Mouse (Mus musculus) brain, adult 2 months (tissue): Measurements from ENCODE around the gene Sez6l.

Experiments
- DNase-seq: peaks from one replicate; pipeline ENCODE4 v3.0.0; 2011; ENCODE audit warnings: low read depth, low spot score

The Sez6l gene

DNA sequence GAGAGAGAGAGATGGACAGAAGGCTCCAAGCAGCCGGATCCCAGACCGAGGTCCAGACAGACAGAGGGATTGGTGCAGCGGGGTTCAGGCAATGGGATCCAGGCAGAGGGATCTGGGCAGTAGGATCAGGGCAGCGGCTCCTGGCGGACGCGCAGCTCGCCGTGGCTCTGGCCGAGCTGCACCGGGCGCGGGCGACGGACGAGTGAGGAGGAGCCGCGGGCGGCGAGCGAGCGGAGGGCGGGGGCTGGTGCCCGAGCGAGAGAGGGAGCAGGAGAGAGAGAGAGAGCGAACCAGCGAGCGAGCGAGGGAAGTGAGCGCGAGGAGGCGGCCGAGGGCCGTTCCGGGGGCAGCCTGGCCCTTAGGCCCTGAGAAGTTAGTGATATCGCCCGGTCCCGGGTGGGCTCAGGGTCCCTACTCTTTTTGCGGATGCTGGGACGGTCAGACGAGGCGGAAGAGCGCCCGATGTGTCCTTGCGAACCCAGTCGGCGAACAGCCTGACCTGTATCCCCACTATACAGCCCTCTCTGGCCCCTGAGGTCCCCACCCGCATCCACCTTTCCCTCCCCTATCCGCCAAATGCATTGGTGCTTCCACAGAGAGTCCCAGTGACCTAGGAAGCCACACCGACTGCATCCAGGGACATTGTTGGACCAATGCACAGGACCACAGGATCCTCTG is at the start of gene Sez6l:
Sez6l (minus strand) TSS at position 193 of the 678 bp plus-strand sequence.
- peak; percentile 95 for DNase-seq

DNA sequence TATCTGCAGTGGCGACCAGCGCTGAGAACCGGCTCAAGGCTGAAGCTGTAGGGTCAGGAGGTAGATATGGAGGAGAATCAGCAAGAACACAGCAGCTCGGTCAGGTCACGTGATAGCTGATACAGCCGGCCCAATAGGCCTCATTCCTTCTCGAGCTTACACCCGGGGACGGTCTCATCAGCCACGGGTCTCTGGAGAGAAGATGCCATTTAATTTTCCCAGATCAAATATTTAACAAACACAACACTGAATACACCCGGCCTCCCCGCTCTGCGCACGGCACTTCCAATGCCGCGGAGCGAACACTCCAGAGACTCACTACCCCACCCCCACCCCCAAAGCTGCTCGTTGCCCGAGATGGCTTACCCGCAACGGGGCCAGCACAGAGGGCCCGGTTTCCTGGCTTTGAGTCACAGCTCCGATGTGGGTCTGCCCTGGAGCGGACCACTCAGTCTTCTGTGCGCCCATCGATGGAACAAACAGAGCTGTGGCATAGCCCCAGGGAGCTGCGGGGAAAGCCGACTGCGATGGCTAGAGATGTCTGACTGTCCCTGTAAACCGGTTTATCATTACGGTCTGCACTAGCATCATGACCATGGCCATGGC is 48.7 kb upstream of the Sez6l start:
- no peak for DNase-seq

DNA sequence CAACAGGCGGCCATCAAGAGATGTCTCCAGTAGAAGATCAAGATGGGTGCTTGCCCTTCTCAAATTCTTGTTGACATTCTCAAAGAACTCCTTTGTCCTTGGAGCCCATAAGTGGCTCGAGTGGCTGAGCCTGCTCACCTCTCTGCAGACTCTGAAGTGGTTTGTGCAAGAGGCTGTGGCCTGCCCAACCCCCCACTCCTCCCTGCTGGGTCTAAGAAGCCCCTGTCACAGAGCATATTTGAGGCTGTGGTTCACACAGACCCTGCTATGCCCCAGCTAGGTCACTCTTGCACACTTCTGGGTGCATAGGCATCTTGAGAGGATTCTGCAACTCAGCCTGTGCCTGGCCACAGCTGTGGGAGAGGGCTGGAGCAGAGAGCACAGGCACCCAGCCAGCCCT is 46.0 kb upstream of the Sez6l start:
- no peak for DNase-seq

DNA sequence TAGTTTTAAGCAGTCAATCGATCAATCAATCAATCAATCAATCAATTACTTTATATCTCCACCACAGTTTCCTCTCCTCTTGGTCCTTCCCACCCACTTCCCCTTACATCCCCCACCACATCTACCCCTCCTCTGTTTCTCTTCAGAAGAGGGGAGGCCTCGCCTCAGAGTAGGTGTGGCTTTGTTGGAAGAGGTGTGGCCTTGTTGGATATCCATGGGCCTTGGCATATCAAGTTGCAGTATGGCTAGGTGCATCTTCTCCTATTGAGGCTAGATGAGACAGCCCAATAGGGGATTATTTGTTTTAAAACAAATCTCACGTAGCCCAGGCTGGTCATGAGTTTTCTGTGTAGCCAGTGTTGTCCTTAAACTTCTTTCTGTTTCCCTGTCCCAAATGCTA is 43.3 kb upstream of the Sez6l start:
- no peak for DNase-seq

DNA sequence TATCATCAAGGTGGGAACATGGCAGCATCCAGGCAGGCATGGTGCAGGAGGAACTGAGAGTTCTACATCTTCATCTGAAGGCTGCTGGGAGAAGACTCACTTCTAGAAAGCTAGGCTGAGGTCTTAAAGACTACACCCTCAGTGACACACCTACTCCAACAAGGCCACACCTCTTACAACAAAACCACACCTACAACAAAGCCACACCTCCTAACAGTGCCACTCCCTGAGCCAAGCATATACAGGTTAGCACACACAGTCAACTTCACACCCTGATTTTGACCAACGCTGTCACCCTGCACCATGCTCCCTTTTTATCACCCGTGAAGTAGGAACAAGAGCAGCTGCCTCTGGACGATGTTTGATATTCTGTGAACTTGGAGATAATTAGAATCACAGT is 42.4 kb upstream of the Sez6l start:
- no peak for DNase-seq

DNA sequence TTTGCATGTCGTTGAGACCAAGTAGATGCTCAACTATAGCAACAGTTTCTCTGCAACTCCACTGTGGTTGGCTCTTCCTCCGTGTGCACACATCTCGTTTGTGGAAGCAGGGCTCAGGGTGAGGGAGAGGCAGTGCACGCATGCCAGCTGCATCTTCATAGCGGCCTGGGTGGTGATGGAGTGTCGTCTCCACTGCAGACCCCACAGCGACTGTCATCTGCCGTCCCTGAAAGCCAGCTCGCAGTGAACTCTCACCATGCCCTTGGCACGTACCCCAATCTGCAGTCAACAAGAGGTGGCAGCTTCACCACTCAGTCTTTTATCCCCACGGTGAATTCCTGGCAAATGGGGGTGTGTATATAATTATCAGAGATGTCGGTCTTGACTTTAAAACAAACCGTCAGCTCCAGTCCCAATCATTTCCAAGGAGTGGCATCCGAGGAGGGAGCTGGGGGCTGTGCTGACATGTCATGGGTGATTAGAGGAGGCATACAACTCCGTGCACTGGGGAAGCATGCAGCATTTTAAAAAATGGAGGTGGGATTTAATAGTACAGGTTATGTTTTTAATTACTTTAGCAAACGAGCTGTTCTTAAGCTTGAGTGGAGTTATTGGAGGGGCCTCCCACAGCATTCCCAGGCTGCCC is 40.7 kb upstream of the Sez6l start:
- no peak for DNase-seq

DNA sequence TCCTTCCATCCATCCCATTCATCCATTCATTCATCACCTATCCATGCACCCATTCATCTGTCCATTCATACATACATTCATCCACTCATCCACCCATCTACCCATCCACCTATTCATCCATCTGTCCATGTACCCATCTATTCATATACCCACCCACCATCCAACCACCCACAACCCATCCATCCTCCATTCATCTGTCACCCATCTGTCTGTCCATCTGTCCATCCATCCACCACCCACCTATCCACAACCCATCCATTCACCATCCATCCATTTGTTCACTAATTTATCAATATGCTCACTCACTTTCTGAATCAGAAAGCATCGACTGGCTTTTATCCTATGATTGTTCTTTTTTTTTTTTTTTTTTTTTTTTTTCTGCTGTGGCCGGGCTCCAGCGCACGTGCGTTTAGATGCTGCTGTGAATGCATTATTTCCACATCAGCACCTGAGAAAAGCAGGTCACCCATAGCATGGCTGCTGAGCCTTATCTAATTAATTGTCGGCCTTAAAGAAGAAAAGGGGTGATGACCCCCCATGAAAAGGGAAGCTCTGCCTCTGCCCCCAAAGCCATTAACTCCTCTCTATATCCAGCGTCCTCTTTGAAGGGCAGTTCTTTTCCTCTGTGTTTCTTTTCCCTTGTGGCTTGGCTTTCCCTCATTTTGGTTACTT is 39.1 kb upstream of the Sez6l start:
- peak; percentile 43 for DNase-seq

DNA sequence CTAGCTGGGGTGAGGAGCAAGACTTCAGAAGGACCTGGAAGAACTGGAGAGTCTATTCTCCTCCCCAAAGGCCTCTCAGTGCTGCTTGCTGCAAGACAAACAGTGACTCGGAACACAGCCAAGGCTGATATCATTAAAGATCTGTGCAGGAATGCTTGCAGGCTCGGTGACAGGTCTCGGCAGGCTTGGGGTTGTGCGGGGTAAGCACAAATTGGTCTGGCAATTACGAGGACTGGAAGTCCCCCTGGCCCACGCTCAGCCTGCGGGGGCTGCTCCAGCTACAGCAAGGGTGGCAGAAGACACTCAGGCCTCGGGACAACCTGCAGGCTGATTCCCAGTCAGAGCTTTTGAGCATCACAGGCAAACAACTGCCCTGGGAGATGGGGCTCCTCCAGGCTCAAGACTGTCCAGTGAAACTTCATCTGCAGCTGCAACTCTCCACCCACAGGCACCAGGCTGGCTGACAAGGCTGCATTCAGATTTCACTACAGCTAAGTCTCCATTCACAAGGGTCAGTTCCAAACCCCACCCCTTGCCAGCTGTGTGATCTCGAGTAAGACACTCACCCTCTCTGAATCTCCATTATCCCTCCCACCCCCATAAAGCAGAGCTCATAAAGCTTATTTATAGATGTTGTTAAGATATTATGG is 31.0 kb upstream of the Sez6l start:
- DNase-seq, result peak; percentile 82

DNA sequence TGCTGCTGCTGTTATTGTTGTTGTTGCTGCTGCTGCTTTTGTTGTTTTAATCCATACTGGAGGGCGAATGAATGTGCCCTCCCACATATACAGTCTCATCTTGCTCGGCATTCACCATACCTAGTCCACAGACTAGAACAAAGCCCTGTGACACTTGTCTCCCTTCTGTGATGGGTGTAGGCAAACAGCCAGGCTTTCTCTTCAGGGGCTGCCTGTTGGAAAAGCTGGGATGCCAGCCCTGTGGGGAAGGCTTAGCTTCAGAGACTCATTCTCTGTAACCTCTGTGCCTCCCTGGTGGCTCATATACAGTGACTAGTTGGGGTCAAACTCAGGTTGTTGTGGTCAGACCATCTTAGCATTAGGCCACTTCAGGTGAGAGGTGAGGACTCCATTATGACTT is 30.1 kb upstream of the Sez6l start:
- no peak for DNase-seq

DNA sequence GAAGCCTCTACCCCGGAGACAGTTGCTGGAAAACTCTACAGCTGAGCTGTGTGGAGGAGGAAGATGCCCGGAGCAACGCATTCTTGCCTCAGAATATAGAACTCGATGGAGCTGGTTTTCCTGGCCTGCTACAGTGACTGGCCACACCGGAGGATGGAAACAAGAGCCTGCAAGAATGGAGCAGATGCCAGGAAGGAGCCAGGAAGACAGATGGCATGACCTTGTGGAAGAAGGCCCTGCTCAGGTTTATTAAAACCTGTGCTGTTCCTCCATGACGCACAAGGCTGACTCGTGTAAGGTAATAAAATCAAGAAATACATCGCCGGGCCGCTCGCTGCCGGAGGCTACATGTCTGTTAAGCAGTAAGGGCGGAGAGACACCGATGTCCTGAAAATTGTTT is 28.4 kb upstream of the Sez6l start:
- DNase-seq, result peak; percentile 60

DNA sequence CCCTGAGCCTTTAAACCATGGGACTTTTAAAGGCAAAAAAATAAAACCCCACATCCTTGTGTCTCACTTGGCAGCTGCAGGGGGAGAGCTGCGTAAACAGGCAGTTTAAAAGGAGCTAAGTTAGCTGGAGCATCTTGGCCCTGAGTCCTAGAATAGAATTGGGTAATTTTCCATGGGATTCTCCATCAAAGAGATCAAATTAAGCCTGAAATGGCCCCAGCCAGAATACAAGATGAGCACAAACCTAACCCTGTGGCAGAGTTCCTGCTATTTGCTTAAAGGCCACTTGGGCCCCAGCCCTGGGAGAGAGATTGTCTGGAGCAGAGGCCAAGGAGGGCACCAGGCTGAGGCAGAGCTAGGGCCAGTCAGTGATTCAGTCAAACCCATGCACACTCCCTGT is 27.3 kb upstream of the Sez6l start:
- peak; percentile 63 for DNase-seq

DNA sequence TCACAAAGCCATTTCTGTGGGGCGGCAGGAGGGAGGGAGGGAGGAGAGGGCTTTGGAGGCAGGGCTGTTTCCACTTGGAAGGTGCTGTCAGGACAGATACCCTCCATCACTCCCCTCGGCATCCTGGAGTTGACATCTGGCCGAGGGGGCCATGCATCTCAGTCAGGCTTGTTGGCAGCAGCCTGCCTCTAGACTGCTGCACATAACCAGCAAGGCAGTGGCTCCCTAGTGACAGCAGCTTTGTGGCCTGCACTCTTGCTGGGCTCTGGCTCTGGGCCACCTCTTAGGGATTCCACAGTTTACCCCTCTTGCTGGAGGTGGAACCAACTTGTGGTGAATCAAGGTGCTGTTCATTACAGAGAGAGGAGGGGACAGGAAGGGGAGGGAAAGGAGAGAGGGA is 26.6 kb upstream of the Sez6l start:
- DNase-seq, result no peak

DNA sequence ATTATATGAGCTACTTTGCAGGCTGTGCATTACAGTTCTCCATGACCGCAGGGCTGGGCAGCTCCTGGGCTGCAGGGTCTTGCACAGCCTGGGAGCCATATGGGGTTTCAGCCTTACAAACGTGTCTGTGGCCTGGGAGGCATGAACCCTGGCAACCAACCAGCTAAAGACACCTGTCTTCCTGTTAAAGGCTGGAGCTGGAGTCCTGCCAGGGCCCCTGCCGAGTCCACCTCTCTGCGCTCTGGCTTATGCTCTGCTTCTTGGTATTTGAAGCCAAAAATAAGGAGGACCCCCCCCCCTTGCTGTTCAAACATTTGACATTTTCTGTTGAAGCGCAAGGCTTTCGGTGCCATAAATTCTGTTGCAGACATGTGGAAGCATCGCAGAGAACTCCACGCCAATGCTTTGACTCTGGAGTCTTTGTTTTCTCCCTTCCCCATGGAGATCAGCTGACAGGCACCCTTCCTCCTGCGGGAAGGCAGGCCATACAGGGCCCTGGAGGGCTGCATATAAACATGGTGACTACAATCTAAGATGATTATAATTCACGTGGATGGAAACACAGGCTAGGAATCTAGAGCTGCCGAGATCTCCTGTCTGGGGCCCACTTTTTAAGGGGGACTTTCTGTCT is 23.4 kb upstream of the Sez6l start:
- DNase-seq, result peak; percentile 97

DNA sequence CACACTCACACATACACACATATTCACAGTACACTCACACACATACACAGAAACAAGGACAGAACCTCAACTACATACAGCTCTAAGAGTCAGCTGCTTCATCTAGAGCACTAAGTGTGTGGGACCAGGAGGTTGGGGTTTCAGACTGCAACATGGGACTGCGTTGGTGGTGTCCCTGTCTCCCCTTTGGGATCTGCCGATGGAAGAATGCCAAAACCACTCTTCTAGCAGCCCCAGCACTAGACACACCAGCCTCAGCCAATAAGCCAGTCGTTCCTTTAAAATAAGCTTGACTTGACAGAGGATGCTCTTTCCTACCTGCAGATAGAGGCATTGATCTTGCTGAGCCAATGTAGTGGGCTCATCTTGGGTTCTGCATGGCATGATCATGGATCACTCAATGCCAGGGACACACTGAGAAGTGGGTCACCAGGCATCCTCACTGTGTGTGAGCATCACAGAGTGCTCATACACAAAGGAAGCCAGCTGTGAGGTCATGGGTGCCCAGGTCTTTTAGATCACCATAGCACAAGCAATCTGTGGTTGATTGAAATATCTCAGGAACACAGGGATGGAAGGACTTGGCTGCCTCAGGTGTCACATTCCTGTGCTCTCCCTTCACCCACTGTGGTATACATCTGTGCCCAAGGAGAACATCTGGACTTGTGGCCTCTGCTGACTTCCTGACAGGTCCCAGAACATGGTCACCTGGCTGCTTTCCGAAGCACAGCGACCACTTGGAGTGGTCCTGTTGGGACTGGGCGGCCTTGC is 22.7 kb upstream of the Sez6l start:
- DNase-seq, result peak; percentile 30

DNA sequence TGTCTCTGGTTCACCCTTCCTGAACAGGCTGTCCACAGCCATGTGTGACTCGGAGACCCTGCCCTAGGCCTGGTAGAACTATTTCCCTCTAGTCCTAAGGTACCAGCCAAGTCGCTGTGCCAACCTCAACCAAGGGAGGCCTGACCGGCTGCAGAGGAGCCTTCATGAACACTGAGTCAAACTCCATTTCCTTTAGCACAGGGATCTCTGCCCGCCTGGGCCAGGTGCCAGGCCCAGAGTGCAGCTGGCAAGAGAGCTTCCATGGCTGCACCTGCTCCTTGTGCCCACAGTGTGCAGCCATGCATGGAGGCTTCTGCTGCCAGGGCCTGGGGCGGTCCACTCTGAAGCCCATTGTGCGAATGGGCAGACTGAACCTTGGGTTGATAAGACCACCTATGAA is 20.9 kb upstream of the Sez6l start:
- peak; percentile 97 for DNase-seq

DNA sequence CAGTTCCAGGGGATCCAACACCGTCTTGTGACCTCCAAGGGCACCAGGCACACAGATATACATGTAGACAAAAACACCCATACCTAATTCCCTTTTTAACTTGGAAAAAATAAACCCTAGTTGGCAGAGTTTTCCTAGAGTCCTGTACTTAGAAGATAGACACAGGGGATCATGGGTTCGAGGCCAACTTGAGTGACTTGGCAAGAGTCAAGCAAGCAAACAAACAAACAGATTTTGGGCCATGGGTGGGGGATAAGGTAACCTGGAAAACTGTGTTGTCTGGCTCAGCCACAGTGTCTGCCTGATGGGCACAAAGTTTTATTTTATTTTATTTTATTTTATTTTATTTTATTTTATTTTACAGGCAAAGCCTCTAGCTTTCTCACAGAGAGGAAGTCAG is 20.3 kb upstream of the Sez6l start:
- DNase-seq, result no peak

DNA sequence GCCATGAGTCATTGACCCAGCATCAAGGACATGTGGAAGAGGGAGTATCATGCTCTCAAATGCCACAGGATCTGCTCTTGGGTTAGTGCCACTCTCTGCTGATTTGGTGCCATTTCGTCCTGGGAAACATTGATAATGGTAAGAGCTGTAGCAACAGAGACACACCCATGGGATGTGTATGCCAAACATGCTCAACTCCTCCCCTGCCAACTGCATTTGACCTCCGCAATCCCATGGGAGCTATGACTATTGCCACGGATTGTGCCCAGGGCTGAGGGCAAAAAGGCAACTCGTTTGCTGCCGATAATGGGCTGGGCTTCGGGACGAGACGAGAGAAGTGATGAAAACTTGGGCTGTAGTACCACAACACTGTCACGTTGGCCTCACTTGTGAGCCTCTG is 19.7 kb upstream of the Sez6l start:
- no peak for DNase-seq

DNA sequence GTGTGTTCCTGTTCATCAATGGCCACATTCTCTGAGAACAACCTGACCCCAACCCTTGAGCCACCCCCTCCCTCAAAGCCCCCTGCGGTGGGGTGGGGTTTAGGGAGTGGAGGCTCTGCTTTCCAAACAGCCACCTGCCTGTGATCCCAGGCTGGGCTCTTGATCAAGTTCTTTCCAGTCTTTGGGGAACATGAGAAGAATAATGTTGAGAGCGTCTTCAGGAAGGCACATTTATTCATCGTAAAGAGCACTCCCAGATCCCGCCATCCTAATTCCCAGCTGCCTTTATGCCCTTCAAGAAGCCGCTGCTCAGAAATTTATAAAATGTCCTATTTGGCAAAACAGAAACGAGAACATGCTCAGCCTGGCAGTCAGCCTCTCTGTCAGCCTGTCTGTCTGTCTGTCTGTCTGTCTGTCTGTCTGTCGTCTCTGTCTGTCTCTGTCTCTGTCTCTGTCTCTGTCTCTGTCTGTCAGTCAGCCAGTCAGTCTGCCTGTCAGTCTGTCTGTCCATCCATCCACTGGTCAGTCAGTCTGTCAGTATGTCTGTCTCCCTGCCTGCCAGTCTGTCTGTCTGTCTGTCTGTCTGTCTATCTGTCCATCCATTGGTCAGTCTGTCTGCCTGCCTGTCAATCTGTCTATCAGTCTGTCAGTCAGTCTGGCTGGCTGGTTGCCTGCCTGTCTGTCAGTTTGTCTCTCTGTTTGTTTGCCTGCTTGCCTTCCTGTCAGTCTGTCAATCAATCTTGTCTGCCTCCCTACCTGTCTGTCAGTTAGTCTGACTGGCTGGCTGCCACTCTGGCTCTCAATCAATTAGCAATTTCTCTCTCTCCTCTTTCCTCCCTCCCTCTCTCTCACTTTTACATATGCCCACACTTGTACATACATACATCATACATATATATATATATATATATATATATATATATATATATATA is 19.0 kb upstream of the Sez6l start:
- peak; percentile 22 for DNase-seq

DNA sequence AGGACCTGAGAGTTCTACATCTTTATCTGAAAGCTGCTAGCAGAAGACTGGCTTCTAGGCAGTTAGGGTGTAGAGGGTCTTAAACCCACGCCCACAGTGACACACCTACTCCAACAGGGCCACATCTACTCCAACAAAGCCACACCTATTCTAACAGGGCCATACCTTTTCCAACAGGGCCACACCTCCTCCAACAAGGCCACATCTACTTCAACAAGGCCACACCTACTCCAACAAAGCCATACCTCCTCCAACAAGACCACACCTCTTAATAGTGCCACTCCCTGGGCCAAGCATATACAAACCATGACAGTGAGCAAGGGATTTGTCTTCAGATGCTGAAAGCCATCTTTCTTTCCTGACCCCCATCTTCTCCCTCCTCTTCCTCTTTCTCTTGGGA is 14.7 kb upstream of the Sez6l start:
- DNase-seq, result no peak

DNA sequence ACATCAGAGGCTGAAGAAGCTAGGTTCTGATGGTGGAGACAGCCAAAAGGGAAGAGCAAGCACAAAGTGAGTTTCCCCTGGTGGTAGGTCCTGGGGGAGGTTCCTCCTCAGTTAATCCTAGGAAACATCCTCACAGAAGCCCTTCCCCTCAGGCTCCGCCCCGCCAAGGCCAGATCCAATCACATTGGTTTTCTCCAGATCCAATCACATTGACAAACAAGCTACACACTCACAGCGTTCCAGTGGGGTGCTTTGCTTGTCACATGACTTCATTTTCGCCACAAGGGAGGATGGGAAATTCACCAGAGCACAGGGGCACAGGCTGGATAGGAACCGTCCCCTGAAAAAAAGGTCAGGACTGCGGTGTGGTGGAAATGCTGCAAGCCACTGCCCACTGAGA is 9.1 kb upstream of the Sez6l start:
- DNase-seq, result no peak
